Mouse (Mus musculus): ENCODE data around the gene Acy3.
"Not testable (repeated sequence)": the region's sequence is repeated elsewhere in the genome, so short reads cannot be mapped to it uniquely, and the experiment has no call there.

Gene Acy3

GRCm38 (mm10) chr19:3974608-3975007 is 11.8 kb upstream of the Acy3 start:
- not testable (repeated sequence) for DNase-seq

GRCm38 (mm10) chr19:3975866-3976265 is 10.5 kb upstream of the Acy3 start:
- DNase-seq = no peak

- peak; percentile 89 to 90 for DNase-seq
Observed at GRCm38 (mm10) chr19:3980309-3980708, 6.1 kb upstream of the Acy3 start.

GRCm38 (mm10) chr19:3980917-3981316 is 5.5 kb upstream of the Acy3 start:
- no peak for DNase-seq

- DNase-seq = peak in 1 of 2 experiments; percentile 59
Observed at GRCm38 (mm10) chr19:3983527-3984200, 2.7 kb upstream of the Acy3 start.

GRCm38 (mm10) chr19:3985261-3985681 is 1.1 kb upstream of the Acy3 start:
- DNase-seq = peak; percentile 84 to 93

GRCm38 (mm10) chr19:3988066-3988465 is 1.7 kb downstream of the Acy3 start:
- peak in 1 of 2 experiments; percentile 64 for DNase-seq

- DNase-seq = peak in 1 of 2 experiments; percentile 48
Observed at GRCm38 (mm10) chr19:3988750-3989149, 2.4 kb downstream of the Acy3 start.

- no peak for DNase-seq
Observed at GRCm38 (mm10) chr19:3990804-3991203, 4.4 kb downstream of the Acy3 start.

- peak in 1 of 2 experiments; percentile 71 for DNase-seq
Observed at GRCm38 (mm10) chr19:3991562-3991961, 5.2 kb downstream of the Acy3 start.

GRCm38 (mm10) chr19:3991966-3992365 is 5.6 kb downstream of the Acy3 start:
- no peak for DNase-seq

GRCm38 (mm10) chr19:3992416-3992815 is 6.0 kb downstream of the Acy3 start, which contains the start of gene Tbx10:
Gene Tbx10, plus strand, starts transcription at chr19:3992752.
- DNase-seq = peak in 1 of 2 experiments; percentile 68

GRCm38 (mm10) chr19:3994932-3995331 is 8.6 kb downstream of the Acy3 start:
- DNase-seq = no peak

- DNase-seq = no peak
Observed at GRCm38 (mm10) chr19:3995505-3995904, 9.1 kb downstream of the Acy3 start.

- DNase-seq = no peak
Observed at GRCm38 (mm10) chr19:3996106-3996505, 9.7 kb downstream of the Acy3 start.

- peak; percentile 59 to 66 for DNase-seq
Observed at GRCm38 (mm10) chr19:3996747-3997146, 10.4 kb downstream of the Acy3 start.

- DNase-seq = peak in 1 of 2 experiments; percentile 51
Observed at GRCm38 (mm10) chr19:3997231-3997630, 10.9 kb downstream of the Acy3 start.

GRCm38 (mm10) chr19:3998335-3998734 is 12.0 kb downstream of the Acy3 start:
- no peak for DNase-seq

- DNase-seq = no peak
Observed at GRCm38 (mm10) chr19:3999121-3999730, 12.9 kb downstream of the Acy3 start.

GRCm38 (mm10) chr19:4000119-4000900 is 13.9 kb downstream of the Acy3 start, which contains the start of the genes Nudt8 and Gm49405:
Gene Nudt8, plus strand, starts transcription at chr19:4000580.
Gene Gm49405, plus strand, starts transcription at chr19:4000626.
- DNase-seq = peak; percentile 97 to 99

GRCm38 (mm10) chr19:4000949-4001525 is 14.7 kb downstream of the Acy3 start:
- DNase-seq = peak in 1 of 2 experiments; percentile 36

- DNase-seq = no peak
Observed at GRCm38 (mm10) chr19:4001752-4002151, 15.4 kb downstream of the Acy3 start.

- no peak for DNase-seq
Observed at GRCm38 (mm10) chr19:4003112-4003511, 16.7 kb downstream of the Acy3 start, which contains the start of gene Doc2g. Gene Doc2g, plus strand, starts transcription at chr19:4003313.

Measured in kidney, postnatal 36 days (tissue).